Mouse (Mus musculus): ENCODE data around the gene Tmem229a. TPM values are rescaled to one million over a fixed set of nuclear protein-coding genes. Genes with fewer than 3 reads are reported as not detected.

The Tmem229a gene
- polyA plus RNA-seq, 1 experiment = 50.4 TPM

GRCm38 (mm10) chr6:24925076-24925785, 30.9 kb downstream of the Tmem229a start:
- Histone ChIP-seq H3K27me3 (replicated peaks; ENCODE audit: control insufficient read depth, insufficient read depth, low read length) (no peaks in the 10 kb centered on the region), H3K36me3 (ENCODE audit: control insufficient read depth, insufficient read depth, low read length) (no peaks in the 10 kb centered on the region), H3K27ac (ENCODE audit: insufficient read depth, low read depth, low read length) (no peak overlapping the region), H3K4me3 (ENCODE audit: insufficient read depth, low read depth, low read length) (no peak overlapping the region), H3K4me1 (ENCODE audit: control insufficient read depth, insufficient read depth, low read length) (no peaks in the 10 kb centered on the region)
- TF ChIP-seq CTCF (conservative IDR thresholded peaks at IDR 0.05; ENCODE audit: insufficient read depth, insufficient read length, low read depth, low read length) (no peak), POLR2A (IDR thresholded peaks at IDR 0.05; ENCODE audit: low read depth, low read length) (no peak)
- peak; percentile 64 for DNase-seq
- WGBS = 90% methylated on average over 11 of the region's 11 CpGs

- WGBS = 93% methylated on average over 2 of the region's 2 CpGs
- Histone ChIP-seq H3K36me3 (ENCODE audit: control insufficient read depth, insufficient read depth, low read length) (no peaks in the 10 kb centered on the region), H3K27me3 (replicated peaks; ENCODE audit: control insufficient read depth, insufficient read depth, low read length) (no peaks in the 10 kb centered on the region), H3K27ac (ENCODE audit: insufficient read depth, low read depth, low read length) (no peak overlapping the region), H3K4me1 (ENCODE audit: control insufficient read depth, insufficient read depth, low read length) (no peaks in the 10 kb centered on the region; the same call in 1 of the 2 replicates), H3K4me3 (ENCODE audit: insufficient read depth, low read depth, low read length) (no peak overlapping the region)
- no peak for TF ChIP-seq POLR2A (IDR thresholded peaks at IDR 0.05; ENCODE audit: low read depth, low read length)
- no peak for TF ChIP-seq CTCF (conservative IDR thresholded peaks at IDR 0.05; ENCODE audit: insufficient read depth, insufficient read length, low read depth, low read length)
- DNase-seq = no peak
Observed at GRCm38 (mm10) chr6:24913591-24913990, 42.5 kb downstream of the Tmem229a start.

- no peak for TF ChIP-seq POLR2A (IDR thresholded peaks at IDR 0.05; ENCODE audit: low read depth, low read length)
- no peak for TF ChIP-seq CTCF (conservative IDR thresholded peaks at IDR 0.05; ENCODE audit: insufficient read depth, insufficient read length, low read depth, low read length)
- DNase-seq = peak; percentile 62
- Histone ChIP-seq H3K27ac (ENCODE audit: insufficient read depth, low read depth, low read length) (peak overlapping the region; percentile 67), H3K27me3 (replicated peaks; ENCODE audit: control insufficient read depth, insufficient read depth, low read length) (no peaks in the 10 kb centered on the region), H3K4me1 (ENCODE audit: control insufficient read depth, insufficient read depth, low read length) (no peaks in the 10 kb centered on the region; the same call in 1 of the 2 replicates), H3K4me3 (ENCODE audit: insufficient read depth, low read depth, low read length) (no peak overlapping the region), H3K36me3 (ENCODE audit: control insufficient read depth, insufficient read depth, low read length) (no peaks in the 10 kb centered on the region)
Observed at GRCm38 (mm10) chr6:24910728-24911105, 45.4 kb downstream of the Tmem229a start.

GRCm38 (mm10) chr6:24910016-24910727, 45.9 kb downstream of the Tmem229a start:
- H3K36me3 ChIP-seq (ENCODE audit: control insufficient read depth, insufficient read depth, low read length) = no peaks in the 10 kb centered on the region
- no peak overlapping the region for H3K4me3 ChIP-seq (ENCODE audit: insufficient read depth, low read depth, low read length)
- no peaks in the 10 kb centered on the region; the same call in 1 of the 2 replicates for H3K4me1 ChIP-seq (ENCODE audit: control insufficient read depth, insufficient read depth, low read length)
- peak overlapping the region; percentile 86 for H3K27ac ChIP-seq (ENCODE audit: insufficient read depth, low read depth, low read length)
- WGBS = 33% methylated on average over 2 of the region's 2 CpGs
- H3K27me3 ChIP-seq (replicated peaks; ENCODE audit: control insufficient read depth, insufficient read depth, low read length) = no peaks in the 10 kb centered on the region
- peak; percentile 70 for DNase-seq
- TF ChIP-seq CTCF (conservative IDR thresholded peaks at IDR 0.05; ENCODE audit: insufficient read depth, insufficient read length, low read depth, low read length) = no peak
- no peak for TF ChIP-seq POLR2A (IDR thresholded peaks at IDR 0.05; ENCODE audit: low read depth, low read length)

- H3K27ac ChIP-seq (ENCODE audit: insufficient read depth, low read depth, low read length) = no peak overlapping the region
- no peaks in the 10 kb centered on the region for H3K27me3 ChIP-seq (replicated peaks; ENCODE audit: control insufficient read depth, insufficient read depth, low read length)
- no peaks in the 10 kb centered on the region for H3K36me3 ChIP-seq (ENCODE audit: control insufficient read depth, insufficient read depth, low read length)
- DNase-seq = no peak
- H3K4me1 ChIP-seq (ENCODE audit: control insufficient read depth, insufficient read depth, low read length) = peaks cover 3% of the 10 kb centered on the region; the same call in 1 of the 2 replicates
- TF ChIP-seq POLR2A (IDR thresholded peaks at IDR 0.05; ENCODE audit: low read depth, low read length) (no peak), CTCF (conservative IDR thresholded peaks at IDR 0.05; ENCODE audit: insufficient read depth, insufficient read length, low read depth, low read length) (no peak)
- WGBS = 91% methylated on average over 2 of the region's 2 CpGs
- H3K4me3 ChIP-seq (ENCODE audit: insufficient read depth, low read depth, low read length) = no peak overlapping the region
Observed at GRCm38 (mm10) chr6:24907824-24908223, 48.3 kb downstream of the Tmem229a start.

- peak; percentile 51 for DNase-seq
- Histone ChIP-seq H3K4me1 (ENCODE audit: control insufficient read depth, insufficient read depth, low read length) (peaks cover 3% of the 10 kb centered on the region; the same call in 1 of the 2 replicates), H3K27me3 (replicated peaks; ENCODE audit: control insufficient read depth, insufficient read depth, low read length) (no peaks in the 10 kb centered on the region), H3K36me3 (ENCODE audit: control insufficient read depth, insufficient read depth, low read length) (no peaks in the 10 kb centered on the region), H3K4me3 (ENCODE audit: insufficient read depth, low read depth, low read length) (no peak overlapping the region), H3K27ac (ENCODE audit: insufficient read depth, low read depth, low read length) (peak overlapping the region; percentile 89)
- TF ChIP-seq POLR2A (IDR thresholded peaks at IDR 0.05; ENCODE audit: low read depth, low read length) = no peak
- no peak for TF ChIP-seq CTCF (conservative IDR thresholded peaks at IDR 0.05; ENCODE audit: insufficient read depth, insufficient read length, low read depth, low read length)
- WGBS = 51% methylated on average over 3 of the region's 3 CpGs
Observed at GRCm38 (mm10) chr6:24905101-24905500, 51.0 kb downstream of the Tmem229a start.

Other genes with a start within 250 kb of the Tmem229a start
- not detected in 2 replicates for gene Hyal6, start 223.1 kb downstream of the Tmem229a start, polyA plus RNA-seq (2012; rRNA removed)
- gene Hyal4, start 208.0 kb downstream of the Tmem229a start, polyA plus RNA-seq (2012; rRNA removed) = not detected in 2 replicates
- not detected in 2 replicates for gene Spam1, start 165.1 kb downstream of the Tmem229a start, polyA plus RNA-seq (2012; rRNA removed)
- not detected in 2 replicates for gene Hyal5, start 98.3 kb downstream of the Tmem229a start, polyA plus RNA-seq (2012; rRNA removed)

Measured in kidney, adult 2 months (tissue).